Mouse (Mus musculus) intestine, embryonic 15.5 days (tissue): ENCODE data around the gene Osbpl10. TPM values are rescaled to one million over a fixed set of nuclear protein-coding genes. Genes with fewer than 3 reads are reported as not detected.
A peak's percentile ranks its signal among the peaks of the same experiment; 100 is the strongest.

ENCODE experiments used
- ATAC-seq: fragments of 200-750 bp; cut with Nextera tagmentation; 2 replicates; pipeline ENCODE4 v1.8.0; 2017; ENCODE audit warnings: moderate TSS enrichment, moderate library complexity
- H3K27ac ChIP-seq: fragments of 300-500 bp; sonication (generic); 2 replicates; pipeline ENCODE4 v1.5.1; 2015; ENCODE audit warnings: mild to moderate bottlenecking, inconsistent platforms
- H3K27me3 ChIP-seq: fragments of 300-500 bp; sonication (generic); replicated peaks from 2 replicates; pipeline ENCODE4 v1.6.1; 2015; ENCODE audit warnings: inconsistent platforms
- H3K36me3 ChIP-seq: fragments of 300-500 bp; sonication (generic); 2 replicates; pipeline ENCODE4 v1.6.1; 2015; ENCODE audit warnings: inconsistent platforms
- H3K4me1 ChIP-seq: fragments of 300-500 bp; sonication (generic); replicated peaks from 2 replicates; pipeline ENCODE4 v1.6.1; 2015; ENCODE audit warnings: inconsistent platforms
- H3K4me2 ChIP-seq: fragments of 300-500 bp; sonication (generic); replicated peaks from 2 replicates; pipeline ENCODE4 v1.6.1; 2015; ENCODE audit warnings: mild to moderate bottlenecking, inconsistent platforms
- H3K4me3 ChIP-seq: fragments of 300-500 bp; sonication (generic); replicated peaks from 2 replicates; pipeline ENCODE4 v1.5.1; 2015; ENCODE audit warnings: inconsistent platforms
- H3K9ac ChIP-seq: fragments of 300-500 bp; sonication (generic); 2 replicates; pipeline ENCODE4 v1.6.1; 2015; ENCODE audit warnings: inconsistent platforms
- H3K9me3 ChIP-seq: fragments of 300-500 bp; sonication (generic); 2 replicates; pipeline ENCODE4 v1.6.1; 2016; ENCODE audit warnings: inconsistent platforms
- WGBS: fragments of 180-500 bp; shearing (Covaris S2); methylation state at CpG from one replicate; pipeline ENCODE4 v1.1.7; 2015; 5-methylcytosine and 5-hydroxymethylcytosine counted together
- polyA plus RNA-seq: library from polyadenylated mRNA; unstranded; fragments of >200 nt; fragmentation: Nextera tagmentation; extraction: Ambion mirVana; gene quantifications from 2 replicates; pipeline ENCODE4 v1.2.1, GENCODE M21; 2015

Osbpl10 gene
- 2.5 and 2.9 TPM in 2 replicates for polyA plus RNA-seq

GRCm38 (mm10) chr9:114978281-114979111 is at the start of gene Osbpl10:
TSS of gene Osbpl10 (plus strand) at chr9:114978569.
- H3K9ac ChIP-seq, result peak within 1 kb of the TSS; percentile 73
- H3K4me3 ChIP-seq, result peak within 1 kb of the TSS; percentile 88
- no peaks in the 10 kb centered on the region for H3K9me3 ChIP-seq
- no peaks in the 10 kb centered on the region for H3K27me3 ChIP-seq
- under 1% methylated on average over 57 of the region's 86 CpGs for WGBS
- peaks cover 13% of the 10 kb centered on the region for H3K4me1 ChIP-seq
- peak within 1 kb of the TSS; percentile 86 for H3K27ac ChIP-seq
- peak; percentile 90 for ATAC-seq
- peak within 1 kb of the TSS; percentile 89 for H3K4me2 ChIP-seq
- H3K36me3 ChIP-seq, result no peaks in the 10 kb centered on the region

DNA sequence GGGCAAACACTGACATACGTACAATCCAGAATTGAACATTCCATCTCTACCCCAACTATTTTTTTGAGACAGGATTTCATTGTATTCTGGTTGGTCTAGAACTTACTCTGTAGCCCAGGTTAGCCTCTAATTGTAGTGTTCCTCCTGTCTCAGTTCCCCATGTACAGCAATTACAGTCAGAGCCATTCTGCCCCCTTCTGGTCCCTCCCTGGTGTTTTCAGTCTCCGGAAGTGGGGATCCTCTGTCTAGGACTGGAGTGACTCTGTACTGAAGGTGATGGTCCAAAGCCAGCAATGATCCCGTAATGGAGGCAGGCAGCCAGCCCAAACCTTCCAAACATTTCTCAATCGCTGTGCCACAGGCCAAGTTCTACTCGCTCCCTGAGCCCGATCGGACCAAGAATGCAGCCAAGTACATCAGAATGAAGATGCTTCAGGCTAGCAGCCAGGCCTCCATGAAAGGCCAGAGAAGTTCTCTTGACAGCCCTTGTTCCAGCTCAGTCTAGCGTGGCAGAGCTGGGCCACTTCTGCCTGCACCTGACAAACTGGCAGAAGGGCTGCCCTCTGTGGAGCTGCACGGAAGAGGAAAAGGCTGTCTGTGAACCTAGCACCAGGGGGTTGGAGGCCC is 47.8 kb upstream of the Osbpl10 start:
- Histone ChIP-seq H3K4me2 (no peak overlapping the region), H3K9me3 (no peaks in the 10 kb centered on the region), H3K9ac (no peak overlapping the region), H3K27me3 (no peaks in the 10 kb centered on the region), H3K36me3 (no peaks in the 10 kb centered on the region), H3K4me1 (peaks cover 7% of the 10 kb centered on the region; the same call in 1 of the 2 replicates), H3K4me3 (no peak overlapping the region), H3K27ac (no peak overlapping the region)
- no peak for ATAC-seq
- WGBS, result 77% methylated on average over 9 of the region's 9 CpGs

DNA sequence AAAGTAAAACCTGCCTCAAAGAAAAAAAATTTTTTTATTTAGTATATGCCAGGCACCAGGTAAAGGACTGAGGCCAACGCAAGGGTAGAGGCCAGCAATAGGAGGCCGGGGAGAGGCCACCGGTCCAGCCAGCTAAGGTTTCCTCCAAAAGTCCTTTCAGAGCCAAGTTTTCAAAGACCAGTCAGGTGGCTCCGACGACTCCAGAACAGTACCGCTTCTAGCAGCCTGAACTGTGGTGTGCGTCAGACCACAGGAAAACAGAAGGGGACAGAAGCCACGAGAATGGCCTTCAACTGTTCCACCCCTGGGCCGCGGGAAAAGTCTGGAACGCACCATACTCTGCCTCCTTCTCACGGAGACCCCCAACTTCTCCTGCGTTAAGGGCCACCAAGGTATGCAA is 45.8 kb upstream of the Osbpl10 start:
- WGBS, result 21% methylated on average over 13 of the region's 13 CpGs
- Histone ChIP-seq H3K27ac (no peak overlapping the region), H3K9ac (peak overlapping the region; percentile 72), H3K4me2 (peak overlapping the region; percentile 95), H3K9me3 (no peaks in the 10 kb centered on the region), H3K4me3 (peak overlapping the region; percentile 79), H3K36me3 (no peaks in the 10 kb centered on the region), H3K4me1 (peaks cover 7% of the 10 kb centered on the region; the same call in 1 of the 2 replicates), H3K27me3 (no peaks in the 10 kb centered on the region)
- no peak for ATAC-seq

- peak overlapping the region; percentile 72 for H3K9ac ChIP-seq
- peak overlapping the region; percentile 95 for H3K4me2 ChIP-seq
- H3K9me3 ChIP-seq, result no peaks in the 10 kb centered on the region
- 0% methylated on average over 49 of the region's 50 CpGs for WGBS
- ATAC-seq, result peak; percentile 45
- peaks cover 7% of the 10 kb centered on the region; the same call in 1 of the 2 replicates for H3K4me1 ChIP-seq
- H3K4me3 ChIP-seq, result peak overlapping the region; percentile 79
- H3K36me3 ChIP-seq, result no peaks in the 10 kb centered on the region
- peak overlapping the region; percentile 82 for H3K27ac ChIP-seq
- H3K27me3 ChIP-seq, result no peaks in the 10 kb centered on the region
Observed at GRCm38 (mm10) chr9:114933037-114933722, 45.2 kb upstream of the Osbpl10 start.

- Histone ChIP-seq H3K9me3 (no peaks in the 10 kb centered on the region), H3K4me1 (peaks cover 7% of the 10 kb centered on the region; the same call in 1 of the 2 replicates), H3K4me3 (peak within 1 kb of the TSS; percentile 79), H3K27me3 (no peaks in the 10 kb centered on the region), H3K9ac (peak within 1 kb of the TSS; percentile 72), H3K4me2 (peak within 1 kb of the TSS; percentile 95), H3K36me3 (no peaks in the 10 kb centered on the region), H3K27ac (peak within 1 kb of the TSS; percentile 82)
- WGBS, result under 1% methylated on average over 30 of the region's 30 CpGs
- ATAC-seq, result peak; percentile 99
Observed at GRCm38 (mm10) chr9:114933723-114934171, 44.6 kb upstream of the Osbpl10 start, which contains the start of gene Gpd1l. TSS of gene Gpd1l (minus strand) at chr9:114933987.

- Histone ChIP-seq H3K4me1 (peaks cover 7% of the 10 kb centered on the region; the same call in 1 of the 2 replicates), H3K9me3 (no peaks in the 10 kb centered on the region), H3K4me3 (peak overlapping the region; percentile 79; the same call in 1 of the 2 replicates), H3K27ac (no peak overlapping the region), H3K36me3 (no peaks in the 10 kb centered on the region), H3K9ac (no peak overlapping the region), H3K27me3 (no peaks in the 10 kb centered on the region), H3K4me2 (peak overlapping the region; percentile 95)
- ATAC-seq, result no peak; the same call in 1 of the 2 replicates
- 57% methylated on average over 11 of the region's 11 CpGs for WGBS
Observed at GRCm38 (mm10) chr9:114934231-114934630, 44.1 kb upstream of the Osbpl10 start.

- no peak overlapping the region for H3K9ac ChIP-seq
- H3K4me2 ChIP-seq, result no peak overlapping the region
- ATAC-seq, result no peak
- H3K27me3 ChIP-seq, result no peaks in the 10 kb centered on the region
- 89% methylated on average over 4 of the region's 4 CpGs for WGBS
- H3K4me1 ChIP-seq, result peaks cover 7% of the 10 kb centered on the region; the same call in 1 of the 2 replicates
- no peak overlapping the region for H3K27ac ChIP-seq
- H3K9me3 ChIP-seq, result no peaks in the 10 kb centered on the region
- no peak overlapping the region for H3K4me3 ChIP-seq
- no peaks in the 10 kb centered on the region for H3K36me3 ChIP-seq
Observed at GRCm38 (mm10) chr9:114935321-114935720, 43.0 kb upstream of the Osbpl10 start.

GRCm38 (mm10) chr9:114936687-114937086 is 41.7 kb upstream of the Osbpl10 start:
- Histone ChIP-seq H3K4me3 (no peak overlapping the region), H3K9ac (no peak overlapping the region), H3K4me1 (peaks cover 7% of the 10 kb centered on the region; the same call in 1 of the 2 replicates), H3K27me3 (no peaks in the 10 kb centered on the region), H3K9me3 (no peaks in the 10 kb centered on the region), H3K4me2 (no peak overlapping the region), H3K27ac (no peak overlapping the region), H3K36me3 (no peaks in the 10 kb centered on the region)
- 70% methylated on average over 2 of the region's 2 CpGs for WGBS
- ATAC-seq, result no peak

- Histone ChIP-seq H3K4me1 (peaks cover 5% of the 10 kb centered on the region; the same call in 1 of the 2 replicates), H3K4me2 (no peak overlapping the region), H3K9ac (no peak overlapping the region), H3K4me3 (no peak overlapping the region), H3K27ac (no peak overlapping the region), H3K36me3 (no peaks in the 10 kb centered on the region), H3K9me3 (no peaks in the 10 kb centered on the region), H3K27me3 (no peaks in the 10 kb centered on the region)
- WGBS, result 81% methylated on average over 3 of the region's 3 CpGs
- peak; percentile 48; the same call in 1 of the 2 replicates for ATAC-seq
Observed at GRCm38 (mm10) chr9:114944642-114945041, 33.7 kb upstream of the Osbpl10 start.

DNA sequence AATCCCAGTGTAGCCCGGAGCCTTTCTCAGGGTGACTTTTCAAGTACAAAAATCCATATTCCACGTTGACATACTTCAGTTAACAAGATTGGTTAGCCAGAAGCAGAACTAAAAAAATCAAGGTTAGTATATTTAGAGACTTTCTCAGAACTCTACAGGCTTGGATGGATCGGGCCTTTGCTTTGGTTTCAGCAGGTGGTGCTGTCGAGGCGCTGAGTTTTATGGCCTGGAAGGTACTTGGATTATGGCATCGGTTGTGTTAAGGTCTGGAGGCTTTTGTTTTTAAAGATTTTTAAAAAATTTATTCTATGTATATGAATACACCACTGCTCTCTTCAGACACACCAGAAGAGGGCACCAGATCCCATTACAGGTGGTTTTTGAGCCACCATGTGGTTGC is 32.8 kb upstream of the Osbpl10 start:
- Histone ChIP-seq H3K4me2 (no peak overlapping the region), H3K4me3 (no peak overlapping the region), H3K4me1 (peaks cover 8% of the 10 kb centered on the region; the same call in 1 of the 2 replicates), H3K9me3 (no peaks in the 10 kb centered on the region), H3K27ac (no peak overlapping the region), H3K27me3 (no peaks in the 10 kb centered on the region), H3K9ac (no peak overlapping the region), H3K36me3 (no peaks in the 10 kb centered on the region)
- no peak for ATAC-seq
- 94% methylated on average over 6 of the region's 6 CpGs for WGBS

DNA sequence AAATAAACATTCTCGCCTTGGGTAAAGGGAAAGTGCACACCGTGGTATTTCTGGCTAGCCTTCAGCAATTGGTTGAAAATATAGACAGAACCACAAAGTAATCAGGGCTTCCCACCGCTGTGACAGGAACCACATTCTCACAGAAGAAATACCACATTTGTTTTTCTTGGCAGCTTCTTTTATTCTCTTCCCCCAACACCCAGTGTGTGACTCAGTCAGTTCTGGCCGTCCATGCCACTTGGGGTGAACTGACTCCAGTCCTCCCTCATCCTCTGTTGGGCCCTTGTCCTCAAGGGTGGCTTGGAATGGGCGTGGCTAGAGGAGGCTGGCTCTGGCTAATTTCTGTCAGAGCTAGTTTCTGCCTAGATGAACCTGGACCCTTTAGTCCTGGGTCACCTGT is 30.0 kb upstream of the Osbpl10 start:
- peak overlapping the region; percentile 13; the same call in 1 of the 2 replicates for H3K27ac ChIP-seq
- 49% methylated on average over 5 of the region's 5 CpGs for WGBS
- H3K27me3 ChIP-seq, result no peaks in the 10 kb centered on the region
- H3K9ac ChIP-seq, result no peak overlapping the region
- no peaks in the 10 kb centered on the region for H3K36me3 ChIP-seq
- no peaks in the 10 kb centered on the region for H3K9me3 ChIP-seq
- no peak overlapping the region for H3K4me2 ChIP-seq
- H3K4me3 ChIP-seq, result no peak overlapping the region
- H3K4me1 ChIP-seq, result peaks cover 8% of the 10 kb centered on the region; the same call in 1 of the 2 replicates
- peak; percentile 46 for ATAC-seq

DNA sequence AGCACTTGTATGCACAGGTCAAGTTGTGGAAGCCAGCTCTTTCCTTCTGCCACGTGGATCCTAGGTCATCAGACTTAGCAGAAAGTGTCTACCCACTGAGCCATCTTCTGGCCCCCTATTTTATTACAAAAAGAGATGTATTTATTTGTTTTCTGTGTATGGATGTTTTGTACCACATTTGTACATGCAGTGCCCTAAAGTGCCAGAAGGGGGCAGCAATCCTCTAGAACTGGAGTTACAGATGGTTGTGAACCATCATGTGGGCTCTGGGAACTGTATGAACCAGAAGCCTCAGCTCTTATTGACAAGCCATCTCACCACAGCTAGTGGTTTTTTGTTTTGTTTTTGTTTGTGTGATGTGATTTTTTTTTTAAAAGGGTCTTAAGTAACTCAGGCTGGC is 25.5 kb upstream of the Osbpl10 start:
- Histone ChIP-seq H3K27me3 (no peaks in the 10 kb centered on the region), H3K4me1 (peaks cover 11% of the 10 kb centered on the region; the same call in 1 of the 2 replicates), H3K4me2 (no peak overlapping the region), H3K36me3 (no peaks in the 10 kb centered on the region), H3K9ac (no peak overlapping the region), H3K9me3 (no peaks in the 10 kb centered on the region), H3K4me3 (no peak overlapping the region), H3K27ac (no peak overlapping the region)
- ATAC-seq, result no peak
- 52% methylated on average over 1 of the region's 1 CpGs for WGBS
